Mouse (Mus musculus) retina, postnatal 1 day (tissue): ENCODE measurements around the gene Cdkn1a.
"Not testable (repeated sequence)": the region's sequence is repeated elsewhere in the genome, so short reads cannot be mapped to it uniquely, and the experiment has no call there.

Experiments used
- DNase-seq: peaks from one replicate; pipeline ENCODE4 v3.0.0-alpha.2; 2012

Gene Cdkn1a

GRCm38 (mm10) chr17:29060946-29061345 is 29.8 kb upstream of the Cdkn1a start:
- DNase-seq: no peak

GRCm38 (mm10) chr17:29062119-29063035 is 28.4 kb upstream of the Cdkn1a start:
- DNase-seq: peak; percentile 59

GRCm38 (mm10) chr17:29063121-29063987 is 27.4 kb upstream of the Cdkn1a start:
- DNase-seq: peak; percentile 34

GRCm38 (mm10) chr17:29063988-29064285 is 26.8 kb upstream of the Cdkn1a start:
- DNase-seq: no peak

- no peak for DNase-seq
These were observed 25.4 kb upstream of the Cdkn1a start for GRCm38 (mm10) chr17:29065245-29065940.

- DNase-seq: no peak
These were observed 24.8 kb upstream of the Cdkn1a start for GRCm38 (mm10) chr17:29065971-29066370.

- not testable (repeated sequence) for DNase-seq
These were observed 23.4 kb upstream of the Cdkn1a start for GRCm38 (mm10) chr17:29067416-29067815.

- DNase-seq: no peak
These were observed 22.9 kb upstream of the Cdkn1a start for GRCm38 (mm10) chr17:29067847-29068246.

- DNase-seq: no peak
These were observed 21.7 kb upstream of the Cdkn1a start for GRCm38 (mm10) chr17:29069063-29069462.

- no peak for DNase-seq
These were observed 19.0 kb upstream of the Cdkn1a start for GRCm38 (mm10) chr17:29071820-29072219.

GRCm38 (mm10) chr17:29072701-29073307 is 18.0 kb upstream of the Cdkn1a start:
- DNase-seq: peak; percentile 34

GRCm38 (mm10) chr17:29073313-29073712 is 17.5 kb upstream of the Cdkn1a start:
- no peak for DNase-seq

- no peak for DNase-seq
These were observed 16.7 kb upstream of the Cdkn1a start for GRCm38 (mm10) chr17:29074085-29074484.

- no peak for DNase-seq
These were observed 14.5 kb upstream of the Cdkn1a start for GRCm38 (mm10) chr17:29076235-29076634.

- DNase-seq: peak; percentile 64
These were observed 12.8 kb upstream of the Cdkn1a start for GRCm38 (mm10) chr17:29077786-29078509.

- peak; percentile 61 for DNase-seq
These were observed 12.0 kb upstream of the Cdkn1a start for GRCm38 (mm10) chr17:29078519-29079383.

- peak; percentile 53 for DNase-seq
These were observed 9.8 kb upstream of the Cdkn1a start for GRCm38 (mm10) chr17:29080758-29081617.

GRCm38 (mm10) chr17:29081618-29082381 is 9.0 kb upstream of the Cdkn1a start:
- peak; percentile 70 for DNase-seq

- no peak for DNase-seq
These were observed 7.2 kb upstream of the Cdkn1a start for GRCm38 (mm10) chr17:29083586-29083985.
